Mouse (Mus musculus): Measurements from ENCODE around the gene Rab43.

Rab43 gene

DNA sequence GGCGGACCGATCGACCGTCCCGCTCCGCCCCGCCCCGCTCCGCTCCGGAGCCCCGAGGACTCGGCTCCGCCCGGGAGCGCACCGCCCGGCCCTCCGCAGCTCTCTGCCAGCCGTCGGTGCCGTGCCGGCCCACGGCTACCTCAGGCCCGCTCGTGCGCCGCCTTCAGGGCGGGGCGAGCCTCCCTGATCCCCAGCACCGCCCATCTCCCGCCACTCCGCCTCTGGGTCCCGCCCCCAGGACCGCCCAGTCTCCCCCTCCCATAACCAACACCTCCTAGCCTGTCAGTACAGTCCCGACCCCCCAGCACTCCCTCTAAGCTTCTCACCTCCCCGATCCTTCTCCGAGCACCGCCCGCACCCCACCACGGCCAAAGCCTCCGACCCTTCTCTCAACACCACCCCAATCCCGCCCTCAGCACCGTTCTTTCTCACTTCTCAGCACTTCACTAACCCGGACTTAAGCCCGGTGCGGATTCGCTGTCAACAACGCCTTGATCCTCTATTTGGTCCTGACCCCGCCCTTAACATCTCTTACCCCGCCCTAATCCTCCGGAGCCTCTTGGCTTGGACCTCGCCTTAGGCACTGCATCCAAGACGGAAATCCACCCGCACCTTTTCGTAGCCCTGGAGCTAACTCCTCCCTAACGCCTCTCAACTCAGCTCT lies at the start of gene Rab43:
Gene Rab43, minus strand, starts transcription at position 490 of the 664 bp plus-strand sequence.
- DNase-seq (ENCODE audit: low spot score in 2 of 2) = peak; percentile 88 to 90

DNA sequence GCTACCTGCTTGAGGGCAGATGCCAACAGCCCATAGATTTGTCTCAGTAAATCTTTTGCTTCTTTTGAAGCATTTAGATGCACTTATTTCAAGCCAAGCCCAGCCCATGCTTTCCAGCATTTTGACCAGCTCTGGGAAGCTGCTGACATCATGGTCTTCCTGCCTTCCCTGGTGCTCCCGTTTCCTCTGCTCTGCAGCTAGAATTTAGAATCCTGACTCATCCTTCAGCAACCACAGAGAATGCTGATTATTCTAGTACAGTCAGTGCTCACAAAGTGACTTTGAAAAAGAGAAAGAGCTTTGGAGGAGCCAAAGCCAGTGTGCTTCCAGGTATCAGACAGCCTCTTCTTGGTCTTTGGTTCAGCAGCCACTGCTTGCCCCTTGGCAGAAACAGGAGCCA lies 45.1 kb upstream of the Rab43 start:
- DNase-seq (ENCODE audit: low spot score in 2 of 2) = peak in 1 of 2 experiments; percentile 48

DNA sequence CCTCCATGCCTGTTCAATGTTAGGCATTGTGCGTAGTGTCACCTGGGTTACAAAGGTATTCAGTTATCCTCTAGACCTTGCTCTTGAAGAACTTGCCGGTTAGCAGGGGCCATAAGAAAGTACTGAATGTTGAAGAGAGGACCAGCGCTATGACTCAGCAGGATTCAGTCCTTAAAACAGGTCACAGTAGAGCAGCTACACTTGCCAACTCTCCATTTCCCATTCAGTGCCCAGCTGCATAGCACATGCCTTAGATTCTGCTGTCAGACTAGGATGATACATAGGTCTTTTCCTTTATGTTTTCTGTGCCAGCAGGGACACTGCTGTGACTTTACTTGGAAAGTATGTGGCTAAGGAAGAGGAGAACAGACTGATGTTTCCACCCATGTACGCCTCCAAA lies 41.5 kb upstream of the Rab43 start:
- DNase-seq (ENCODE audit: low spot score in 2 of 2) = no peak

DNA sequence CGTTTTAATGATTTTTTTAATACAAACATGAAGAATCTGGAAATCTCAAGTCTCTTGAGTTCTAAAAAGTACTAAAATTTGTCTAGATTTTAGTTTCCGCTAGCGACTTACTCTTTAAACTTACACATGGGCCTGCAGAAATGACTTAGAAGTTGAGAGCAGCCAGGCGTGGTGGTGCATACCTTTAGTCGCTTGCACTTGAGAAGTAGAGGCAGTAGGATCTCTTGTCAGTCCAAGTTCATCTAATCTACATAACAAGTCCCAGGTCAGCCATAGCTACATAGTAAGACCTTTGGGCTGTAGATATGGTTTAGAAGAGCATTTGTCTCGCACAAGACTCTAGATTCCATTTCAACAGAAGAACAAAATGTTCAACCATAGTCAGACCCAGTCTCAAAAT lies 39.9 kb upstream of the Rab43 start:
- no peak for DNase-seq (ENCODE audit: low spot score in 2 of 2)

DNA sequence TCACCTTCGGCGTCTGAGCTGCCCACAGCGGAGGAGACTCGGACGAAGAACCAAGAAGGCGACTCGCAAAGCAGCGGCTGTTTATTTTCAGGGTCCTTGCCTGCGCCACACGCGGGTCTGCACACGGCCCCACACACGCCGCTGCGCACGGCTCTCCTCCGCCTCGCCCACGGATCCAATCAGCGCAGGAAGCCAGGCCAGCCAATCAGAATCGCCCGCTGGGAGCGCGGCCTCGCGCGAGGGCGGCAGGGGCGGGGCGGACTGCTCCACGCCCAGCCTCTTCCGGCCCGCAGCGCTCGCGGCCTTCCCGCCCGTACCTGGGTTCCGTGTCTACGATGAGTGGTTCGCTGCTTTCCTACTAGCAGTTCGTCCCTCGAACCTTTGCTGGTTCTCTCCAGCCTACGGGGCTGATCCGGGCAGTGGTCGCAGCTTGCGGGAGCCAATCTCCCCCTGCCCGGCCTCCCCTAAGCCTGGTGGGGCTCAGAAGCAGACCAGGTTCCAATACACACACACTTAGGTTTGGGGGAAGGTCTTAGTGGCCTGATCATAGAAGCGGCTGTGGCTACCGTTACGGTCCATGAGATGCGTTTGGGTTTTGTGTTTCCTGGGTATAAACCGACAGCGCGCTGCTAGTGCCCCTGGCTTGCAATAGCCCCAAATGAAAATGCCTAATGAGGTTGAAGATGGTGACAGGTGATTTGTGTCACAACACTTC lies 39.1 kb upstream of the Rab43 start, which contains the start of gene Cnbp:
Gene Cnbp, minus strand, starts transcription at position 207 of the 715 bp plus-strand sequence.
- peak; percentile 95 to 97 for DNase-seq (ENCODE audit: low spot score in 2 of 2)

DNA sequence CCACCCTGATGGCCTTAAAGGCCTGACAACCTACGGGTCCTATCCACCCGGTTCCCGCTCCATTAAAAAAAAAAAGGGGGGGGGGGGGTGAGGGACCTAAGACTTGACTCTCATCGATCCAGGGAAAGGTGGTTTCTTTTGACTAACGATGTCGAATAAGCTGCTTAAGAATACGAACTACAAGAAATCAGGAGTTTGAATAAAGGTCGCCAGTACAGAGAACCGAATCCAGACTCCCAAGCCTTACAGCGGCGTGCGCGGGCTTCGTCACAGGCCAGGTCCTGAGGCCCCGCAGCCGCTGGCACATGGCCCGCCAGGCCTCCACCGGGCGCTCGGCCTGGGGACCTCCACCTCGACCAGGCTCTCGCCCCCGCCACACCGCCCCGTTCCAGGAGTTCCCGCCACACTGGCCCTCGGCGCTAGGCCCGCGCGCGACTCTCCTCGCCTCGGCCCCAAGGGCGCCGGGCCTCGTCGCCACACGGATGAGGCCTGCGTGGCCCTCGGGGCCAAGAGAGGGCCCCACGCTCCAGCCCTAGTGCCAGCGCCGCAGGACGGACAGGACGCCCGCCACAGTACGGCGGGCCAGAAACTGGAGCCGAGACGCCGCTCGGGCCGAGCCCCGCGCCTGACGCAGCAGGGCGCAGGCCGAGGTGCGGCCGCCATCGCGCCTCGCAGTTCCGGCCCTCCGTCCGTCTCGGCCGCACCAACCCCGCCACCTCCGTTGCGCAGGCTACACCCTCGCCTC lies 38.4 kb upstream of the Rab43 start:
- DNase-seq (ENCODE audit: low spot score in 2 of 2) = peak; percentile 24 to 38

DNA sequence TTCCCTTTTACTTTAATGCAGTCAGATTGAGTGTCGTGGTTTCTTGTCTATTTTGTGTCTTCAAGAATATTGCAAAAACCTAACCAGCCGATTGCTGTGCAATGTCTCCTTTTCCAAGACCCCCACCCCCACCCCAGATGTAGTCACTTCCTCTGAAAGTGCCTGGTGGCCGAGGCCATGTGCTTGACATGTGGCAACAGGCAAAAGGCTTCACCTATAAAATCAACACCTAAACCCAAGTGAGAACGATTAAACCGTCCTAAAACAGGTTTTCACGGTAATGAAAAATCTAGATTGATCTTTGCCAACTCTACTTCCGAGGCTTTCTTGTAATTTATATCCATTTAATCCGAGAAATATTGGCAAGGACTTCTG lies 37.8 kb upstream of the Rab43 start:
- DNase-seq (ENCODE audit: low spot score in 2 of 2) = no peak

DNA sequence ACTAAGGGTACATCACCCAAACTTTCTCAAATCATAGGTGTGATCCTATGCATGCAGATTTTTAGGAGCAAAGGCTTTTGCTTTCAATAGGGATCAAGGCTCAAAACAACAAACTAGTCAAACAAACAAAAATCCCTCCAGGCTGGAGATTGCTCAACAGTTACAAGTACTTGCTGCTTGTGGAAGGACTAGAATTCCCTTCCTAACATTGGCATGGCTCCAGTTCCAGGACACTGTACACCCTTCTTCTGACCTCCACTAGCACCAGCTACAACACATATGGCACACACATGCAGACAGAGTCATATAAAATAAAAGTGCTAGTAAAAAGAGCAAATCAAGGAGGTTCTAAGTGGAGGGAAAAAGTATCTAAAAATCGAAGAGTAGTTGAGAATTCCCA lies 34.8 kb upstream of the Rab43 start:
- DNase-seq (ENCODE audit: low spot score in 2 of 2) = no peak

DNA sequence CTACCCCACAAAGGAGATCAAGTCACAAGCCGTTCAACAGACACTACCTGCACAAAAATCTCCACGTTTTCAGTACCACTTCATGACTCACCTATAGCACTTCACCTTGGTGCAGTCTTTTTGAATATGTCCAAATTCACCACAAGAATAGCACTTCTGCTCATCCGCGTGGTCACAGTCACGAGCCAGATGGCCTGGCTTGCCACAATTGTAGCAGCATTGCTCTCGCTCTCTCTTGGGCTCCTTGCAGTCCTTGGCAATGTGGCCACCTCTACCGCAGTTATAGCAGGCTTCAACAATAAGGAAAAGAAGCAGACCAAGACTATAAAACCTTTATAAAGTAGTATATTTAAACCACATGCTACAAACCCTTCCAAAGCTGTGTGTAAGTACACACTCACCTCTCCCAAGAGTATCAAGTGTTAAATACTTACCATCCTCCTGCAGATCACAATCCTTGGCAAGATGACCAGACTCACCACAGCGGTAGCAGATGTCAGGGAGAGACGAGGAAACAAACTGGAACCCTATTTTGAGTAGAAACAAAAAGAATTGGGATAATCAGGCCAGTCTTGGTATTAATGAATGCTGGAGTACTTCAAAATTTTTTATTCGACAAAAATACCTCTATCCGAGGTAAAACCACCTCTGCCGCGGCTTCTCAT lies 33.2 kb upstream of the Rab43 start:
- DNase-seq (ENCODE audit: low spot score in 2 of 2) = no peak

DNA sequence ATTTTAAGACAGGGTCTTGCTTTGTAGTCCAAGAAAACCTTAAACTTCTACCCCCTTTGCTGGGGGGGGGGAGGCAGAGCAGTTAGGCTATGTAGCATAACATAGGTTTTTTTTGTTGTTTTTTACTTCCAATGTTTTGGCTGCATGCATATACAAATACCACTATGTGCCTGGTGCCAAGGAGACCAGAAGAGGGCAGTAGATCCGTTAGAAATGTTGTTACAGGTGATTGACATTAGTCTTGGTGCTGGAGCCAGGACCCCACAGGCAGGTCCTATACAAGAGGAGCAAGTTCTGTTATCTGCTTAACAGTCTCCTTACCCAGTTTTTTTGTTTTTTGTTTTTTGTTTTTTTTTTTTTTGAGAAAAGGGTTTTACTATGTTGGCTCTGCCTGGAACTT lies 30.3 kb upstream of the Rab43 start:
- no peak for DNase-seq (ENCODE audit: low spot score in 2 of 2)

DNA sequence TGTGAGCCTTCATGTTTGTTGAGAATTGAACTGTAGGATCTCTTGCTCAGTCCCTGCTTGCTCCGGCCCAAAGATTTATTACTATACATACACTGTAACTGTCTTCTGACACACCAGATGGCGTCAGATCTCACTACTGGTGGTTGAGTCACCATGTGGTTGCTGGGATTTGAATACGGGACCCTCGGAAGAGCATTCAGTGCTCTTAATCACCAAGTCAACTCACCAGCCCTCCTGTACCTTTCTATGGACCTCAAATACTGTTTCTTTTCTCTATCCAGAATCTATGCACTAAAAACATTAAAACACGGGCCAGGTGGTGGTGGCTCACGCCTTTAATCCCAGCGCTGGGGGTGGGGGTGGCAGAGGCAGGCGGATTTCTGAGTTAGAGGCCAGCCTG lies 29.7 kb upstream of the Rab43 start:
- no peak for DNase-seq (ENCODE audit: low spot score in 2 of 2)

DNA sequence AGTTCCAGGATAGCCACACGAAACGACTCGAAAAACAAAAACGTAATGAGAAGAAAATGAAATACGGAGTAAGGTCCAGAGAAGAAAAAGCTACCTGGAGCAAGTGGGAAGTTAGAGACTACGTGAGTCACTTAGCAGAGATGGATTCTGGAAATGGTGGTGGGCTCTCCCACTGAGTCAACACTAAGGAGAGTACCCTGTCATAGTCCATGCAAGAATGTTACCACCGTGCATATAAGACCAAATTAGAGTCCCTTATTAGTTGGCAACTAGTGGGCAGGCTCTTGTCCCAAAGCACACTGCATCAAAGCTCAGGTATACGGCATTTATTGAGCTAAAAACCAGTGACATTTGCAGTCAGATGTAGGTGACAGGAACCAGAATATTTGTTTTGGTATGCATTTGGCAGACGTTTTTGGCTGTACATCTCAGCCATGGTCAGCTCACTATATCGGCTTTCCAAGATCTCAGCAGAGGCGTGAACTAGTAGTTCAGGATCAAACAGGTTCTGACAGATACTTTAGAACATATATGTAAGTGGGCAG lies 27.9 kb upstream of the Rab43 start:
- DNase-seq (ENCODE audit: low spot score in 2 of 2) = no peak

DNA sequence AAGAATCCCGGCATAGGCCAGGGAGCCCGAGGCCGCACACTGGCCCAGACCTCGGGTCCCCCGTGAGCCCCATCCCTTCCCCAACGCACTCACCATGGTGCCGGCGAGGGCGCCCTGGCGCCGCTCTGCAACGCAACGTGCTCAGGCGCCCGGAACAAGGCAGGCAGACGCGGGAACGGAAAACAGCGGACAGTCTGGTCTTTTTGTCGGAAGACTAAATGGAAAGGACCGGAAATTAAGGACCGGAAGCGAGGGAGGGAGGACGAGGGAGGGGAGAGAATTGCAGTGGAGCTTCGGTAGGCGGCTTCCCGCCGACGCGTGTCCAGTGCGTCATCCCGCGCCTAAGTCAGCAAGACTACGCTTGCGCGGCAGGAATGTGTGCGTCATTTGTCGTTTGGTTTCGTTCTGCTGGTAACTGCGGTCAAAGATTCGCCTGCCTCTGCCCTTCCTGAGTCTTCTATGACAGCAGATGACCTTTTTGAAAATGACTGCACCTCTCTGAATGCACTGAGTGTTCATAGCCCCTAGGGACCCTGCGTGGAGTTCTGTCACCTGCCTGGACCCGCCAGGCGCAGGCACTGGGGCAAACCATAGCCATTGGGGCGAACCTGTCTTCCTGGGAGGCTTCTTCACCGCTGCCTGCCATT lies 26.7 kb upstream of the Rab43 start, which contains the start of gene Isy1:
Gene Isy1, minus strand, starts transcription at position 248 of the 647 bp plus-strand sequence.
- DNase-seq (ENCODE audit: low spot score in 2 of 2) = peak; percentile 95 to 98

DNA sequence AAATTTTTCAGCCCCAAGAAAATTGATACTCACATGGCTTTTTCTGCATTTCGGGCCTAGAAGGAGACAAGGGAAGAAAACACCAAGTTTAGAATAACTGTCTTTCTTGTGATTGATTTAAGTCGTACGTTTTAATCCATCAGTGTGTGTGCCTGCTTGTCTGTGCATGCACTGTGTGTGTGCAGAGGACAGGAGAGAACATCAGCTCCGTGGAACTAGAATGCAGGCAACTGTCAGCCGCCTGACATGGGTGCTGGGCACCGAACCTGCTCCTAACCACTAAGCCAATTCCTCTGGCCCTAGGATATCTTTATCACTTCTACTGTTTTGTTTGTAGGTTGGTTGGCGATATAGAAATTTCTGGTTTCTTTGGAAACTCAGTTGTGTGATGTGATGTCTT lies 23.7 kb upstream of the Rab43 start, which contains the start of gene Gm45140:
Gene Gm45140, minus strand, starts transcription at position 101 of the 400 bp plus-strand sequence.
- DNase-seq (ENCODE audit: low spot score in 2 of 2) = no peak

DNA sequence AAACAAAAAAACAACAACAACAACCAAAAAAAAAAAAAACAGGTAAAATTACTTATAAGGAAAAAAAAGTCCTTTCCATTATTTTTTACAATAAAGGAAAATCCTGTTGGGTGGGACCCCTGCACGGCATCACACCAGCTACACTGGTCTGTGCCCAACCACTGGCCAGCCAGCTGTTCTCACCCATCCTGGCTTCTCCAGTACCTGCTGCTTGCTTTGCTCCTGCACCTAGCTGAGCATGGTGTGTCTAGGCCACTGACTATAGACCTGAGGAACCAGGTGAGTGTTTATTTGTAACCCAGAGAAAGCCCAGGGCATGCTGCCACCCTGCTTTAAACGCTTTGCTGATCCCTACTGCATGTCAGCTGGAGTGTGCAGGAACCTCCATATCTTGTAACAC lies 8.4 kb upstream of the Rab43 start:
- no peak for DNase-seq (ENCODE audit: low spot score in 2 of 2)

DNA sequence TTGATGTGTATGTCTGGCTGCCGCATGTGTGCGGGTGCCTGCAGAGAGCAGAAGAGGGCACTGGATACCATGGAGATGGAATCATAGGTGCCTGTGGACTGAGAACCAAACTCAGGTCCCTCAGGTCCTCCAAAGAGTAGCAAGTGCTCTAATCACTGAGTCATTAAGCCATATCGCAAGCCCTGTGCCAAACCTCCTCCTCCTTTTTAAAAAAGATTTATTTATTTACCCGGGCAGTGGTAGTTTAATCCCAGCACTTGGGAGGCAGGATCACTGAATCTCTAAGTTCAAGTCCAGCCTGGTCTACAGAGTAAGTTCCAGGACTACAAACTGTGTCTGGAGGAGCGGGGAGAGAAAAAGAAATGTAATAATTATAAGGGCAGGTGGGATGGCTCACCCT lies 2.5 kb upstream of the Rab43 start:
- no peak for DNase-seq (ENCODE audit: low spot score in 2 of 2)

DNA sequence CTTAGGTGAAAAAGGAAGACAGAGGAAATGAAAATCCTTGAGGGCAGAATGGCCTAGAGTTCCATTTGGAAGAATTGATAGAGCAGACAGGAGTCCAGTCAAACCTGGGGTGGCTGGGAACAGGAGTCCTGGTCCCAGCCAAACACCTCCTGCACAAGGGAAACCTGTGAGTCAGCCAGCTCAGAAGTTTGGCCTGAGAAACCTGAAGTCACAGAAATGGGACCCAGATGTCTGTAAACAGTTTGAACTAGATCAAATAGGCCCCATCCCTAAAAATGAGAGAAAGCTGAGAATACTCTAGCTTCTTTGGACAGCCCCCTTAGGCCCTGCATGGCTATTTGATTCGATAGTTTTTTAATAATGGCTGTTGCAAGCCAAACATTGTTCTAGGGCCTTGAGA lies 692 bp upstream of the Rab43 start:
- no peak for DNase-seq (ENCODE audit: low spot score in 2 of 2)

DNA sequence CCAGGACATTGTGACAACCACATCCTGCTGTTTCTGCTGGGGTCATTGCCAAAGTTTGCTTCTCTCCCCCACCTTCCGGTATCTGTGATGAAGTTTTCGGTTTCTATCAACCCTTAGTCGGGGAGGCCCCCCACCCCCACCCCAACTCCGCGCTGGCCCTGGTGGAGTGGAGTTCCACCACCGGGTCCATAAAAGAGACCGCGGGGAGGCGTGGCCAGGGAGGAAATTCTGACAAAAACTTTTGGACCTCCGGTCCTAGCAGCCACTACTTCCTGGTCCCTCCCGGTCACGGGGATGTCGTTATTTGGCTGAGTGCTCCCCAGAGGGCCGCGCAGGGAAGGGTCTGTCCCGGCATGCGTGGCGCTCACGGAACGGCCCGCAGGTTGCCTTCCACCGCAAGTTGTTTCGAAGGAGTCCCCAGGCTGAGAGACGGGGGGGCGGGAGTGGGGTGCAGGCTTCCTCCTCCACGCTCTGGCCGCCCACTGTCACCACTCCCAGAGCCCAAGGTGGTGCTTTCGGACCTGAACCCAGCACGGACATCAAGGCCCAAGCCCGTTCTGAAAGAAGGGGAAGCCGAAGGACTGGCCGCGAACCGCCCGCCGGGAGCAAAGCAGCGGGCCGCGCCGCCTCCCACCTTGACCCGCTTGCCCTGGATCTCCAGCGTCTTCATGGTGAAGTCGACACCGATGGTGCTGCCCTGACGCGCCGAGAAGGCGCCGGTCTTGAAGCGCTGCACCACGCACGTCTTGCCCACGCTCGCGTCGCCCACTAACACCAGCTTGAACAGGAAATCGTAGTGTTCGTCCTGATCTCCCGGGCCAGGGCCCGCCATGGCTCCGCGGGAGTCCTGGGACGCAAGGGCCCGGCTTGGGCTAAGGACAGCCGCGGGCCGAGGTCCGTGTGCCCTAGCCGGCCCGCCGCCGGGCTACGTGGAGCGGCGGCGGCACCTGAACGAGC lies 973 bp downstream of the Rab43 start:
- peak; percentile 17 to 51 for DNase-seq (ENCODE audit: low spot score in 2 of 2)

DNA sequence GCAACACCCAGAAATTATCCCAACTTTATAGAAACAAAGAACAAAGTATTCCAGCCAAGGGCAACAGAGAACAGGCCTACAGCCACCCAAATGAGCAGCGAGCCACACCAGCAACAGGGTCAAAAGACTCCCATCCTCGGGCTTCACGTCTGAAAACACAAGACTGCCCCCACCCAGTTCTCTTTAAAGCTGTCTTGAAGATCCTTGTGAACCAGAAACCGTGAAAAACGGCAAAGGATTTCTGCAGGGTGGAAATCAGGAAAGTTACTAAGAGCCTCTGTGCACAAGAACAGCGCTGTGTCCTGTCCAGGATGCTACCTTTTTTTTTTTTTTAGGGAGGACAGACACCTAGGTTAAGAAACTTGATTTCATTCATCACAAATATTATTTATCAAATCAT lies 1.7 kb downstream of the Rab43 start:
- no peak for DNase-seq (ENCODE audit: low spot score in 2 of 2)

DNA sequence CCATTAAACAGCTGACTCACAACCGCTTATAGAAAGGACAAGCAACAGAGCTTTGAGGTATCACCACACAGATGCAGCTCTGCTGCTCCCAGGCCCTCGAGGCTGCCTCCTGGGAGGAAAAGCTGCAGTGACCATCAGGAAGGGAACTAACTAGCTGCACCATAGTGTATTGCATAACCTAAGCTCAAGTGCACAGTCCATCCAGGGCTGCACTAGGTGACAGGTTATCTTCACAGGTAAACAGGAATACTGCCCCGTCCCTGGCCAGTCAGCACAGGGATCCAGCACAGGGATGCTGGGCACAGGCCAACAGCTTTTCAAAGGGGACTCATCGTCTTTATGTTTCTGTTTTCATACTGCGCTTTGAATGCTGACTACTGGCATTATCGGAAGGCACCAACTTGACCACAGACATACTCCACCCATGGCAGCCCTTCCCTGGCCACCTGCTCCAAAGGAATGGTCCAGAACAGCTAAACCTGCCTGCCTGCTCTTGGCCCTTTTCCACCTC lies 2.3 kb downstream of the Rab43 start:
- DNase-seq (ENCODE audit: low spot score in 2 of 2) = no peak

Measured in frontal cortex, postnatal 36 days (tissue).